Mouse (Mus musculus) hindbrain, embryonic 12.5 days (tissue): ENCODE results near the gene Sort1. TPM values are rescaled to one million over a fixed set of nuclear protein-coding genes. Genes with fewer than 3 reads are reported as not detected.

Experiments
- ATAC-seq: fragments of 200-750 bp; cut with Nextera tagmentation; 2 replicates; pipeline ENCODE4 v1.8.0; 2017; ENCODE audit warnings: moderate TSS enrichment; ENCODE audit not compliant: low FRiP score
- H3K27ac ChIP-seq: fragments of 300-500 bp; sonication (generic); 2 replicates; pipeline ENCODE4 v1.5.1; 2016; ENCODE audit warnings: mild to moderate bottlenecking
- H3K27me3 ChIP-seq: fragments of 300-500 bp; sonication (generic); 2 replicates; pipeline ENCODE4 v1.6.1; 2016; ENCODE audit warnings: mild to moderate bottlenecking
- H3K36me3 ChIP-seq: fragments of 300-500 bp; sonication (generic); 2 replicates; pipeline ENCODE4 v1.6.1; 2016; ENCODE audit warnings: mild to moderate bottlenecking
- H3K4me1 ChIP-seq: fragments of 300-500 bp; sonication (generic); 2 replicates; pipeline ENCODE4 v1.6.1; 2016
- H3K4me2 ChIP-seq: fragments of 300-500 bp; sonication (generic); replicated peaks from 2 replicates; pipeline ENCODE4 v1.6.1; 2016; ENCODE audit warnings: mild to moderate bottlenecking
- H3K4me3 ChIP-seq: fragments of 300-500 bp; sonication (generic); 2 replicates; pipeline ENCODE4 v1.5.1; 2016; ENCODE audit warnings: mild to moderate bottlenecking
- H3K9ac ChIP-seq: fragments of 300-500 bp; sonication (generic); 2 replicates; pipeline ENCODE4 v1.6.1; 2016; ENCODE audit warnings: mild to moderate bottlenecking, moderate library complexity
- H3K9me3 ChIP-seq: fragments of 300-500 bp; sonication (generic); replicated peaks from 2 replicates; pipeline ENCODE4 v1.6.1; 2016; ENCODE audit warnings: mild to moderate bottlenecking
- WGBS: fragments of 180-500 bp; shearing (Covaris S2); methylation state at CpG from one replicate; pipeline ENCODE4 v1.1.7; 2016; 5-methylcytosine and 5-hydroxymethylcytosine counted together
- polyA plus RNA-seq: library from polyadenylated mRNA; unstranded; fragments of >200 nt; fragmentation: Nextera tagmentation; extraction: Ambion mirVana; gene quantifications from 2 replicates; pipeline ENCODE4 v1.2.1, GENCODE M21; 2016

The Sort1 gene
- polyA plus RNA-seq, 1 experiment from 2014 or later, result 35.0 TPM

DNA sequence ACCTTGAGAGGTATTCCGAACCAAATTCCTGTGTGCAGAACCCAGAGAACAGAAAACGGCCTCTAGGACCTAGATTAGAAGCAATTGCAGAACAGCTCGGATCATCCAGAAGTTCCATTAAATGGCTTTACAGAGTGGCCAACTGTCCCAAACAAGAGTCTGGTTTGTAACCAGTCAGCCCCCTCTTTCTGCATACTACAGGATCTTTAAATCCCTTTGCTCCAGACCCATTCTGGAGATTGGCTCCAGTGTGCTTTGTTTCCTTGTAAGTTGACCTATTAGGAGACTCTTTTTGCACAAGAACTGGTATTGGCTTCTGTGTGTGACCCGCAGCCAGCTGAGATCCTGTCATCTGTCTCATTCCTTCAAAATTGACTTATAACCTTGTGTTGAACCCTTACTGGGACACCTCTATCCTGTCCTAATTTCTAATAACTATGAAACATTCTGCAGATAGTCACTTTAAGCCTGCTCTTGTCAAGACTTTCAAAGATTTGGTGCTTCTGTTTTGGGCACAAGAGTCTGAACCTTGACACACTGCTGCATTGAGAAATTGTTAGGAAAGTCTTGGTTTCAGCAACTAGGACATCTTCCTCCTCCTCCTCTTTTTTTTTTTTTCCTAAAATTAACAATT, 1.3 kb downstream of the Sort1 start:
- ATAC-seq, result no peak
- no peak overlapping the region for H3K27ac ChIP-seq
- no peaks in the 10 kb centered on the region for H3K9me3 ChIP-seq
- 60% methylated on average over 4 of the region's 4 CpGs for WGBS
- H3K27me3 ChIP-seq, result no peaks in the 10 kb centered on the region
- peak overlapping the region; percentile 82 for H3K4me2 ChIP-seq
- H3K36me3 ChIP-seq, result no peaks in the 10 kb centered on the region
- peaks cover 54% of the 10 kb centered on the region for H3K4me1 ChIP-seq
- peak overlapping the region; percentile 96 for H3K4me3 ChIP-seq
- H3K9ac ChIP-seq, result peak overlapping the region; percentile 97

DNA sequence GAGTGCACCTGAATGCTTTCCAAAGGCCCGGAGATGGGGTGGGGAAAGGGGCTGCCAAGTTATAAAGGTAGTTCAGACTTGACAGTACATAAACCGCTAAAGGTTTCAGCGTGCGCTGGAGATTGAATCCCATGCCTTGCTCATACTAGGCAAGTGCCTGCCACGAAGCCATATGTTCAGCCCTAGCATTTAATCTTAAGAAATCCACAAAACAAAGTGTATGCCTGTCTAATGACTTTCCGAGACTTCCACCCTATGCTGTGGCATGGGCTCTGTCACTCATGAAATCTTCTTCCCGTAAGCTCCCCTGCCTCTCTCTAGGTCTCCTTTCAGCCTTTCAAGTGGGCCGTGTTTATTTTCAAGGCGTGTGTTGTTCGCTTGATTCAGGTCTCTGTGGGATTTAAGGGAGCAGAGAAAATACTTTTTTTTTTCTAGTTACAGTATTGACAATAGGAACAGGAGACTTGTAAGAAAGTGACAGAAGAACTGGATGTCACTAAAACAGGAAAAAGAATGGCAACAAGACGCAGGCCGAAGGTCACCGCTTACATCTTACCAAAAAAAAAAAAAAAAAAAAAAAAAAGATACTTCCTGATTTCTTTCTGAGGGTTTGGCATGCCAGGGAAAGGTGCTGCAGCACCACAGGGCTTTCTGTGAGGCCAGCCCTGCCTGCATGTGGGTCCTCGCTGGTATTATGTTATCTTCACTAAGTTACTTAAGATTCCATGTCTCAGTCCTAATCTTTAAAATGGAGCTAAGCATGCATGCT, 3.0 kb downstream of the Sort1 start:
- H3K4me2 ChIP-seq, result peak overlapping the region; percentile 82

DNA sequence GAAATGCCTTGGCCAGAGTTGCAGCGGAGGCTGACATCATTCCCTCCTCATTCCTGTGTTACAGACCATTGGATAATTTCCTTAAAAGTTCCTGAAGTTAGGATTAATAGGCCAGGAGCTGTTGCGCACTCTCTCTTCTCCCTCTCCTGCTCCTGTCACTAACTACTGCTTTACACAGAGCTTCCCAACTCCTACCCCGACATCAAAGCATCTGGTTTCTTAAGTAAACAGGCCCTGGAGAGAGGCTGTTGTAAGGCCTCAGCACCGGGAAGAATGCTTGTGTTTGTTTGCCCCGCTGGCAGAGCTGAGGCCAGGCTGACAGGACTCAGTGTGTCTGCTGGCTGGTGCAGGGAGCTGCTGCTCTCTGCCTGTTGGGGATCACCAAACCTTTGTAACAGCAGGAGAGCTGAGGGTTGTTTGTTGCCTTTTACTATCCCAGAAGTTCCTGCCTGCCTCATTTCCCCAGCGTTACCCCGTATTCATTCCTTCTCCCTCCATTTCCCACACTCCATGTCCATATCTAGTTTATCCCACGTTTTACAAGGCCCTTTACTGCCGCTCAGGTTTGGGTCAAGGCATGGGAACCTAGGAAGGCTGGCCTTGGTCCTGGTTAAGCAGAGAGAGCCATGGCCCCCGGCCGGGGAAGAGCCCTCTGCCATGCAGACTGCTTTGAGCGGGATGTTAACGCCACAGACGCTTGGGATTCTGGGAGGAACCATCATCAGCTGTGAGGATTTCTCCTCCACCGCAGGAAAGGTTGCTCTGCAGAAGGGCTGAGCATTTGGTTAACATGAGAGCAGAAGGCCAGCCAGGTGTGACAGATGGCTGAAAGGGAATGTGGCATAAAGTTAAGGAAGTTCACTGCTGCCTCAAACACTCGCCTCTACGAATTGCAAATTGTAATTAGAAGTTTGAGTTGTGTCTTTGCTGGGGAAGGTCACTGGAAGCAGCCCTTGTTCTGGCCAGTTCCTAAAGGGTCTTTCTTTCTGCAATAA, 4.2 kb downstream of the Sort1 start:
- H3K27ac ChIP-seq, result peak overlapping the region; percentile 60
- WGBS, result 10% methylated on average over 17 of the region's 17 CpGs
- peaks cover 65% of the 10 kb centered on the region for H3K4me1 ChIP-seq
- peak overlapping the region; percentile 33 for H3K9ac ChIP-seq
- no peaks in the 10 kb centered on the region for H3K9me3 ChIP-seq
- H3K4me2 ChIP-seq, result peak overlapping the region; percentile 35
- no peaks in the 10 kb centered on the region for H3K27me3 ChIP-seq
- ATAC-seq, result no peak
- no peaks in the 10 kb centered on the region for H3K36me3 ChIP-seq
- 0 out of 2 replicates have a peak overlapping the region, but pooled peaks have one; percentile 3 for H3K4me3 ChIP-seq

More for the DNA sequence above, 3.0 kb downstream of the Sort1 start:
- Histone ChIP-seq H3K9ac (no peak overlapping the region), H3K36me3 (no peaks in the 10 kb centered on the region), H3K27ac (no peak overlapping the region), H3K4me3 (no peak overlapping the region), H3K4me1 (peaks cover 66% of the 10 kb centered on the region), H3K9me3 (no peaks in the 10 kb centered on the region), H3K27me3 (no peaks in the 10 kb centered on the region)
- WGBS, result 58% methylated on average over 14 of the region's 14 CpGs
- ATAC-seq, result no peak

DNA sequence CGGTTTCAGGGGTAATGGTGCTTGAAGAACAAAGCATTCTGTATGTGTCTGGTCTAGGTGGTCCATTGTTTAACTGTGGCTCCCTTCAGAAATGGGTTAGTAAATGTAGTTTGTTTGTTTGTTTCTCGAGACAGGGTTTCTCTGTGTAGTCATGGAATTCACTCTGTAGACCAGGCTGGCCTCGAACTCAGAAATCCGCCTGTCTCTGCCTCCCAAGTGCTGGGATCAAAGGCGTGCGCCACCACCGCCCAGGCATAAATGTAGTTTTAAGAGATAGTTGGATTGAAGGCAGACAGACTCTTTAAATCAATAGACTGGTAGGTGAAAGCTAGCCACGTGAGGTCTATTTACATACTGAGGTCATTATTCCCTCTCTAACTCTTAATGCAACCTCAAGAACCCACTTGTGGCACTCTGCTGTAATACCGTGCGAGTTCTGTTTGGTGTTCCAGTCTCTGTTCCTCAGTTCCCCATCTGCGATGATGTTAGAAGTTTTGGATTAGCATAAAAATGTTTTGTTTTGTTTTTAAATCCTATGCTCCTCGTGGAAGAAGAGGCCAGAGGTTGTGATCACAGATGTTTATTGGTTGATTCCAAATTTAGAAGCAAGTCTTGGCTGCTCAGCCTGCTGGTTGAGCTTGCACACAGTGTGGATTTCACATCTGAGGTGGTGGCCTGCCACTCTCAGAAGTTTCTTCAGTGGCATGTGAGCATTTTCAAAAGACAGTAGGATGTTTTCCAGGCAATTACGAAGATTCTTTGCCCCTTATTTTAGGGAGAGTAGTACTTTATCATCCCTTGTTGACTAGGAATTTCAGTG, 5.6 kb downstream of the Sort1 start:
- Histone ChIP-seq H3K27ac (no peak overlapping the region), H3K4me2 (no peak overlapping the region), H3K27me3 (no peaks in the 10 kb centered on the region), H3K9ac (no peak overlapping the region), H3K4me1 (peaks cover 68% of the 10 kb centered on the region), H3K9me3 (no peaks in the 10 kb centered on the region), H3K4me3 (no peak overlapping the region), H3K36me3 (no peaks in the 10 kb centered on the region)
- 83% methylated on average over 13 of the region's 13 CpGs for WGBS
- no peak for ATAC-seq

DNA sequence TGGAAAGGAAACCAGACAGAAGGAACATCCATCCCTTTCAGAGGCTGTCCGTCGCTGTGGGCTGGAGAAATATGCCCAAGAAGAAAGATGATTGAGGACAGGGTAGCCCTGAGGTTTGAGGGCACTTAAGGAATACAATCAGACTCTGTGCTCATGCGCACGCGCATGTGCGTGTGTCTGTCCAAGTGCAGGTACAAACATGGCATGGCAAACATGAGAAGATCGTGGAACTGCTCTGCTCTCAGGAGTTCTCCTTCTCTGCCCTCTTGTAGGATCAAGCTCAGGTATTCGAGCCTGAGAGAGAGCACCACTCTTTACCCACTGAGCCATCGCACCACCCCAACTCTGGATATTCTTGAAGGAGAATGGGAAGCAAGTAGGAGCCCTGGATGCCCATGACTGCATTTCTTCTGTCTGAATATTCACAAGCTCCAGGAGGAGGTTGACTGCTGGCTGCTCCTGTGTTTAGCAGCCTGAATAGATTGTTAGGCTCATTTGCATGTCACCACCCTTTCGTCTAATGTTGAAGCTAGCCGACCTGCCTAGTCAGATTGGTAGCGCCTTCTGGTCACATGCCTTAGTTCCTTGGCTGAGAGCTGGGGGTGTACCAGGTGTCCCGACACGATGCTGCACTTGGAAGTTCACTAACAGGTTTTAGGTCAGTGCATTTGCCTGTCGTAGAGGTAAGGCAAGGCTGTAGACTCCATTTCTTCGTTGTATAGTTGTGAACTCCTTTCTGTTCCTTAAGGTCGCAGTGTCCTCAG, 7.3 kb downstream of the Sort1 start:
- no peaks in the 10 kb centered on the region for H3K9me3 ChIP-seq
- no peak overlapping the region for H3K4me2 ChIP-seq
- H3K27me3 ChIP-seq, result no peaks in the 10 kb centered on the region
- no peak overlapping the region for H3K9ac ChIP-seq
- no peak overlapping the region for H3K4me3 ChIP-seq
- 66% methylated on average over 17 of the region's 17 CpGs for WGBS
- H3K36me3 ChIP-seq, result no peaks in the 10 kb centered on the region
- no peak overlapping the region for H3K27ac ChIP-seq
- peaks cover 67% of the 10 kb centered on the region for H3K4me1 ChIP-seq
- no peak for ATAC-seq

DNA sequence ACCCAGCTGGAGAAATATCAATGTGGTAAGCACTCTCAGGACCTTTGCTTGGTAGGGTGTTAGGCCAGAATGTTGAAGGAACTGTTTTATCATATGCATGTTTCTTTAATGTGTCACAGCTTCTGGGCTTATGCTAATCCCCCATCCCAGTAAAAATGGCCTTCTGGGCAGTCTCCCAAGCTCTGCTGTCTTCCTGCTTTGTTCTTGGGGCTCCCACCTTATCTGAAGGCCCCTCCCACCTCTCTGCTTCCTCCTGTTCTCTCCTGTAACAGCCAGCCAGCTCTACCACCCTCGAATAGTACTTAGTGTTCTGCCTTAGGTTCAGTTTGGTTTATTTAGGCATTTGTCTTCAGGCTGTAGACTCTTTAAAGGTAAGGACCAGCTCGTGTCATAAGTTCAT, 10.5 kb downstream of the Sort1 start:
- peaks cover 59% of the 10 kb centered on the region for H3K4me1 ChIP-seq
- no peak overlapping the region for H3K4me2 ChIP-seq
- 58% methylated on average over 2 of the region's 2 CpGs for WGBS
- H3K36me3 ChIP-seq, result no peaks in the 10 kb centered on the region
- no peak overlapping the region for H3K27ac ChIP-seq
- H3K9ac ChIP-seq, result 0 out of 2 replicates have a peak overlapping the region, but pooled peaks have one; percentile 24
- no peak for ATAC-seq
- H3K4me3 ChIP-seq, result no peak overlapping the region
- H3K27me3 ChIP-seq, result no peaks in the 10 kb centered on the region
- no peaks in the 10 kb centered on the region for H3K9me3 ChIP-seq

DNA sequence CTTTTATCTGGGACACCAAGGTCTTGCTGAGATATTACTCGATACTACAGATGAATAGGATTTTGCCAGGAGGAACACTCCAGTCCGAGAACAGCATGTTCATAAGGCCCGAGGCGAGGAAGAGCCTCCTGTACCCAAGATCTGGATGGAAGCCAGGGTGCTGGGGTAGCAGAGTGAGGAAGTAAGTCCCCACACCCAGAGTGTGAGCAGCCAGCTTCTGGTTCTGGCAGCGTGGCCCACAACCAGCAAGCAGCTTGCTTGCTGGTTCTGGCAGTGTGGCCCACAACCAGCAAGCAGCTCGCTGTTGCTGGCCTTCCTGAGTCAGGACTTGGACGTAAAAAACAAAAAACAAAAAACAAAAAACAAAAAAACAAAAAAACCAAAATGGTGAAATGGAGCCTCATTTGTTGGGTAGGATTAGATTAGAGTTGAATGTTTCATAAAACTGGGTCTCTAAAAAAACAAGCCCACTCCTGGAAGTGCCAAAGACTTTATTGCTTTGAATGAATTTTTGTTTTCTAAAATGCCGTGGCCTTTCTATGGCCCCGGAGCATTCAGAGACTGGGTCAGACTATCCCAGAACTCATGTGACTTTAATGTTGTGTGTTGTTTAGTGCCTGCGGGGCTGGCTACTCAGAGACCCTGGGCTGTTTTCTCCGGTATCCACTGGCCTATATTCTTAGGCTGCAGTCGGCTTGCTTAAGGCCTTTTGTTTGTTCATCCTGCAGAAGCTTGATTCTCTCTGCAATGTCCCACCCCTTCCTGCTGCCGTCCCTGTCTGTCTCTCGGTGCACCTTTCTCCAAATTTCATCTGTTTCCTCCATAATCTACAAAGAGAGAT, 11.7 kb downstream of the Sort1 start:
- Histone ChIP-seq H3K4me1 (peaks cover 57% of the 10 kb centered on the region), H3K27ac (peak overlapping the region; percentile 72), H3K9ac (peak overlapping the region; percentile 19), H3K27me3 (no peaks in the 10 kb centered on the region), H3K4me3 (peak overlapping the region; percentile 11; the same call in 1 of the 2 replicates), H3K9me3 (no peaks in the 10 kb centered on the region), H3K36me3 (no peaks in the 10 kb centered on the region), H3K4me2 (peak overlapping the region; percentile 44)
- 37% methylated on average over 14 of the region's 14 CpGs for WGBS
- ATAC-seq, result peak; percentile 44; the same call in 1 of the 2 replicates

DNA sequence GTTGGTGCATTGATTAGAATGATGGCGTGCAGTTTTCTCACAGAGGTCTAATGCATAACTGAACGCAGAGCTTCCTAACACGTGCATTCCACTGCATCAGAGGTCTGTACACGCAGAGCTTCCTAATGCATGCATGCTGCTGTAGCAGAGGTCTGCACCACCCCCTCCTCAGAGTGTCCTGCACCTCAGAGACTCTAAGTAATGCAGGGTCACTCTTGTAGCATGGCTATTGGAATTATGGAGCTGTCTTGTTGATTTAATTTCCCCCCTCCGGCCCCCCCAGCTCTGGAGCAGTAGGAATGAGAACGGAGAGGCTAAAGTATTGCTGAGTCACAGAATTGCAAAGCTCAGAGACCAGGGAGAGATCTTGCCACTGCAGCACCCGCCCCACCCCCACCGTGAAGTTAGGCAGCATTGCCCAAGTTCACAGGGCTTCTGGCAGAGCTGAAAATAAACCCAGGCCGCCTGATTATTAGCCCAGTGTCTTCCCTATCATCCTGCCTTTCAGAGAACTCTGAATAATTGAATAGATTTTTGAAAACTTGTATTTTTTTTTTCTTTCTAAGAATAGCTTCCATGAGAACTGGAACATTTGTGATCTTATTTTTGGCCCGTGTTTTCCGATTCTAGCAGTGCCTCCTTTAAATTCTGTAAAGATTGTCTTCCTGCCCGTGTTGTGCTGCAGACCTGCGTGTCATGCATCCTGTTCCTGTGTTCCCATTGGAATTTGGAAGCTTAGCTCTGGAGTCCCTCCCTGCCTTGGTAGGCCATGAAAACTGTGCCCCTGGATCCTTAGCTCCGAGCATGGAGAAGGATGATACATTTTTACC, 12.6 kb downstream of the Sort1 start:
- H3K4me2 ChIP-seq, result peak overlapping the region; percentile 44
- H3K36me3 ChIP-seq, result no peaks in the 10 kb centered on the region
- 17% methylated on average over 14 of the region's 14 CpGs for WGBS
- H3K4me1 ChIP-seq, result peaks cover 49% of the 10 kb centered on the region
- H3K27ac ChIP-seq, result peak overlapping the region; percentile 72
- peak overlapping the region; percentile 11; the same call in 1 of the 2 replicates for H3K4me3 ChIP-seq
- no peaks in the 10 kb centered on the region for H3K27me3 ChIP-seq
- no peaks in the 10 kb centered on the region for H3K9me3 ChIP-seq
- H3K9ac ChIP-seq, result peak overlapping the region; percentile 19; the same call in 1 of the 2 replicates
- peak; percentile 80 for ATAC-seq

DNA sequence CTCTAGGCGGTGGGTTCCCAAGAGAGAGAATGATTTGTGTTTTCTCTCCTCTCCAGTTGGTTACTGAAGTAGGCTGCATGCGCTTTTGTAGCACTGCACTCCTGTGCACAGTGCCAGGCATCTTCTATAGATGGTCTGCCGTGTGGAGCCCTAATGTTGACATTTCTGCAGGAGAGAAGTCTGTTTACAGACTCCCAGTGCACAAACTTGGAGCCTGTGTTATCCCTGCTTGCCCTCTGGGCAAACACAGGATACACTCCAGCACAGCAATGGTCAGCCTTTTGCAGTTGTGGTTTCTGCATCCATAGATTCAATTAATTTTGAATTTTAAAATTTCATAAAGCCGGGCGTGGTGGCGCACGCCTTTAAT, 13.2 kb downstream of the Sort1 start:
- H3K9ac ChIP-seq, result no peak overlapping the region
- ATAC-seq, result no peak
- H3K4me1 ChIP-seq, result peaks cover 43% of the 10 kb centered on the region
- H3K36me3 ChIP-seq, result no peaks in the 10 kb centered on the region
- WGBS, result 71% methylated on average over 7 of the region's 7 CpGs
- no peak overlapping the region for H3K4me2 ChIP-seq
- H3K4me3 ChIP-seq, result no peak overlapping the region
- H3K27me3 ChIP-seq, result no peaks in the 10 kb centered on the region
- H3K27ac ChIP-seq, result peak overlapping the region; percentile 72
- H3K9me3 ChIP-seq, result no peaks in the 10 kb centered on the region
